Mouse (Mus musculus) limb, embryonic 11.5 days (tissue): ENCODE data around the gene Ap5b1. TPM values are rescaled to one million over a fixed set of nuclear protein-coding genes. Genes with fewer than 3 reads are reported as not detected.

Source experiments
- ATAC-seq: fragments of 200-750 bp; cut with Nextera tagmentation; 2 replicates; pipeline ENCODE4 v1.8.0; 2017; ENCODE audit warnings: low read depth; ENCODE audit not compliant: insufficient number of reproducible peaks, low FRiP score, low TSS enrichment
- DNase-seq: peaks from one replicate; pipeline ENCODE4 v3.0.0-alpha.2; 2015; ENCODE audit warnings: low spot score
- H3K27ac ChIP-seq: fragments of 300-500 bp; sonication (generic); replicated peaks from 2 replicates; pipeline ENCODE4 v1.5.1; 2014; ENCODE audit warnings: low read depth, mild to moderate bottlenecking, low read length
- H3K27me3 ChIP-seq: fragments of 300-500 bp; sonication (generic); 2 replicates; pipeline ENCODE4 v1.6.1; 2014; ENCODE audit warnings: mild to moderate bottlenecking, low read length, mixed read lengths; ENCODE audit not compliant: control insufficient read depth, insufficient read depth
- H3K36me3 ChIP-seq: fragments of 300-500 bp; sonication (generic); 2 replicates; pipeline ENCODE4 v1.6.1; 2014; ENCODE audit warnings: mild to moderate bottlenecking, low read length, moderate library complexity, mixed read lengths; ENCODE audit not compliant: control insufficient read depth, insufficient read depth
- H3K4me1 ChIP-seq: fragments of 300-500 bp; sonication (generic); 2 replicates; pipeline ENCODE4 v1.6.1; 2014; ENCODE audit warnings: low read length, mixed read lengths; ENCODE audit not compliant: control insufficient read depth, insufficient read depth
- H3K4me2 ChIP-seq: fragments of 300-500 bp; sonication (generic); 2 replicates; pipeline ENCODE4 v1.6.1; 2014; ENCODE audit warnings: low read depth, mild to moderate bottlenecking, moderate library complexity; ENCODE audit not compliant: severe bottlenecking
- H3K4me3 ChIP-seq: fragments of 300-500 bp; sonication (generic); 2 replicates; pipeline ENCODE4 v1.5.1; 2014; ENCODE audit warnings: low read depth, low read length
- H3K9ac ChIP-seq: fragments of 300-500 bp; sonication (generic); 2 replicates; pipeline ENCODE4 v1.6.1; 2014; ENCODE audit warnings: mild to moderate bottlenecking, low read length
- H3K9me3 ChIP-seq: fragments of 300-500 bp; sonication (generic); 2 replicates; pipeline ENCODE4 v1.6.1; 2016; ENCODE audit warnings: low read length; ENCODE audit not compliant: control insufficient read depth
- WGBS: fragments of 180-500 bp; shearing (Covaris S2); extraction: QIAGEN DNeasy Blood & Tissue Kit; methylation state at CpG from one replicate; pipeline ENCODE4 v1.1.7; 2014; 5-methylcytosine and 5-hydroxymethylcytosine counted together
- polyA plus RNA-seq: library from polyadenylated mRNA; unstranded; fragments of >200 nt; fragmentation: Nextera tagmentation; extraction: Ambion mirVana; gene quantifications from 2 replicates; pipeline ENCODE4 v1.2.1, GENCODE M21; 2014

Ap5b1 gene
- polyA plus RNA-seq, 1 experiment from 2014 or later: 1.2 TPM

GRCm38 (mm10) chr19:5609171-5609546 lies 41.3 kb downstream of the Ap5b1 start:
- Histone ChIP-seq H3K36me3 (peaks cover 31% of the 10 kb centered on the region), H3K9me3 (no peaks in the 10 kb centered on the region), H3K4me1 (peaks cover 8% of the 10 kb centered on the region; the same call in 1 of the 2 replicates), H3K4me2 (peak overlapping the region; percentile 74), H3K27me3 (no peaks in the 10 kb centered on the region), H3K9ac (peak overlapping the region; percentile 83), H3K4me3 (peak overlapping the region; percentile 65), H3K27ac (no peak overlapping the region)
- ATAC-seq: no peak
- WGBS: 66% methylated on average over 10 of the region's 10 CpGs
- DNase-seq: no peak

GRCm38 (mm10) chr19:5609547-5610404 lies 42.0 kb downstream of the Ap5b1 start, which contains the start of gene Kat5:
Kat5 (minus strand) TSS chr19:5610237.
- Histone ChIP-seq H3K9ac (peak within 1 kb of the TSS; percentile 83), H3K4me2 (peak within 1 kb of the TSS; percentile 74), H3K4me3 (peak within 1 kb of the TSS; percentile 65), H3K4me1 (peaks cover 8% of the 10 kb centered on the region; the same call in 1 of the 2 replicates), H3K36me3 (peaks cover 28% of the 10 kb centered on the region), H3K27ac (peak within 1 kb of the TSS; percentile 87), H3K9me3 (no peaks in the 10 kb centered on the region), H3K27me3 (no peaks in the 10 kb centered on the region)
- ATAC-seq (peak; percentile 85), DNase-seq (peak; percentile 96)
- WGBS: under 1% methylated on average over 53 of the region's 55 CpGs

GRCm38 (mm10) chr19:5611973-5612372 lies 44.1 kb downstream of the Ap5b1 start:
- peaks cover 10% of the 10 kb centered on the region for H3K36me3 ChIP-seq
- ATAC-seq (no peak), DNase-seq (no peak)
- no peaks in the 10 kb centered on the region for H3K27me3 ChIP-seq
- H3K4me2 ChIP-seq: no peak overlapping the region
- WGBS: 69% methylated on average over 1 of the region's 1 CpGs
- H3K4me3 ChIP-seq: no peak overlapping the region
- peaks cover 8% of the 10 kb centered on the region; the same call in 1 of the 2 replicates for H3K4me1 ChIP-seq
- no peak overlapping the region for H3K9ac ChIP-seq
- no peak overlapping the region for H3K27ac ChIP-seq
- no peaks in the 10 kb centered on the region for H3K9me3 ChIP-seq

- Histone ChIP-seq H3K9me3 (no peaks in the 10 kb centered on the region), H3K4me1 (peaks cover 8% of the 10 kb centered on the region; the same call in 1 of the 2 replicates), H3K4me3 (no peak overlapping the region), H3K4me2 (no peak overlapping the region), H3K27ac (no peak overlapping the region), H3K27me3 (no peaks in the 10 kb centered on the region), H3K36me3 (peaks cover 7% of the 10 kb centered on the region), H3K9ac (no peak overlapping the region)
- DNase-seq (no peak), ATAC-seq (no peak)
- WGBS: 83% methylated on average over 3 of the region's 3 CpGs
Observed at GRCm38 (mm10) chr19:5612762-5613411, 45.1 kb downstream of the Ap5b1 start.

- Histone ChIP-seq H3K27ac (no peak overlapping the region), H3K9me3 (no peaks in the 10 kb centered on the region), H3K4me1 (0 out of 2 replicates have a peak, but pooled peaks cover 3% of the 10 kb centered on the region), H3K36me3 (no peaks in the 10 kb centered on the region), H3K9ac (no peak overlapping the region), H3K4me3 (no peak overlapping the region), H3K27me3 (no peaks in the 10 kb centered on the region), H3K4me2 (no peak overlapping the region)
- no peak for ATAC-seq
- 71% methylated on average over 2 of the region's 2 CpGs for WGBS
- DNase-seq: no peak
Observed at GRCm38 (mm10) chr19:5614953-5615352, 47.1 kb downstream of the Ap5b1 start.

GRCm38 (mm10) chr19:5620007-5620406 lies 52.2 kb downstream of the Ap5b1 start:
- 85% methylated on average over 4 of the region's 4 CpGs for WGBS
- H3K4me3 ChIP-seq: no peak overlapping the region
- no peaks in the 10 kb centered on the region for H3K36me3 ChIP-seq
- H3K4me1 ChIP-seq: no peaks in the 10 kb centered on the region
- H3K4me2 ChIP-seq: no peak overlapping the region
- no peak overlapping the region for H3K27ac ChIP-seq
- no peak for ATAC-seq
- H3K9me3 ChIP-seq: no peaks in the 10 kb centered on the region
- H3K9ac ChIP-seq: no peak overlapping the region
- H3K27me3 ChIP-seq: no peaks in the 10 kb centered on the region
- no peak for DNase-seq

Other genes starting within 250 kb of the Ap5b1 start
- gene Catsper1, start 232.3 kb upstream of the Ap5b1 start, polyA plus RNA-seq: not detected in 2 replicates
- 0.64 and 1.2 TPM in 2 replicates for gene Cst6, start 218.5 kb upstream of the Ap5b1 start, polyA plus RNA-seq
- gene Eif1ad, start 201.3 kb upstream of the Ap5b1 start, polyA plus RNA-seq: 78.9 and 89.3 TPM in 2 replicates
- gene Banf1, start 200.9 kb upstream of the Ap5b1 start, polyA plus RNA-seq: 522 and 532 TPM in 2 replicates
- 87.1 and 92.5 TPM in 2 replicates for gene Sart1, start 179.3 kb upstream of the Ap5b1 start, polyA plus RNA-seq
- gene Tsga10ip, start 165.5 kb upstream of the Ap5b1 start, polyA plus RNA-seq: not detected in 2 replicates
- gene Drap1, start 143.0 kb upstream of the Ap5b1 start, polyA plus RNA-seq: 216 and 243 TPM in 2 replicates
- 43.8 and 47.7 TPM in 2 replicates for gene AI837181, start 142.9 kb upstream of the Ap5b1 start, polyA plus RNA-seq
- gene Fosl1, start 120.5 kb upstream of the Ap5b1 start, polyA plus RNA-seq: not detected in 2 replicates
- 7.9 and 9.2 TPM in 2 replicates for gene Ccdc85b, start 110.1 kb upstream of the Ap5b1 start, polyA plus RNA-seq
- gene Fibp, start 107.4 kb upstream of the Ap5b1 start, polyA plus RNA-seq: 113 and 116 TPM in 2 replicates
- gene Ctsw, start 99.5 kb upstream of the Ap5b1 start, polyA plus RNA-seq: 0.72 and 1.0 TPM in 2 replicates
- gene Efemp2, start 94.1 kb upstream of the Ap5b1 start, polyA plus RNA-seq: 100 and 105 TPM in 2 replicates
- 37.0 and 39.7 TPM in 2 replicates for gene Mus81, start 79.6 kb upstream of the Ap5b1 start, polyA plus RNA-seq
- 3,315 and 3,495 TPM in 2 replicates for gene Cfl1, start 77.6 kb upstream of the Ap5b1 start, polyA plus RNA-seq
- 0.35 TPM in 1 of 2 replicates, not detected in the other for gene 1700020D05Rik, start 64.2 kb upstream of the Ap5b1 start, polyA plus RNA-seq
- gene Snx32, start 57.5 kb upstream of the Ap5b1 start, polyA plus RNA-seq: 8.6 and 9.0 TPM in 2 replicates
- gene Ovol1, start 7.4 kb upstream of the Ap5b1 start, polyA plus RNA-seq: 0.74 and 0.79 TPM in 2 replicates
- gene Rnaseh2c, start 33.8 kb downstream of the Ap5b1 start, polyA plus RNA-seq: 173 and 185 TPM in 2 replicates
- 33.6 and 36.6 TPM in 2 replicates for gene Kat5, start 42.2 kb downstream of the Ap5b1 start, polyA plus RNA-seq
- 40.9 and 41.4 TPM in 2 replicates for gene Rela, start 69.5 kb downstream of the Ap5b1 start, polyA plus RNA-seq
- gene Sipa1, start 95.7 kb downstream of the Ap5b1 start, polyA plus RNA-seq: 19.0 and 19.4 TPM in 2 replicates
- 14.9 and 17.4 TPM in 2 replicates for gene Map3k11, start 120.7 kb downstream of the Ap5b1 start, polyA plus RNA-seq
- 29.1 and 32.2 TPM in 2 replicates for gene Pcnx3, start 120.9 kb downstream of the Ap5b1 start, polyA plus RNA-seq
- not detected in 2 replicates for gene Kcnk7, start 136.3 kb downstream of the Ap5b1 start, polyA plus RNA-seq
- gene Ehbp1l1, start 158.3 kb downstream of the Ap5b1 start, polyA plus RNA-seq: 5.8 and 6.1 TPM in 2 replicates
- 147 and 152 TPM in 2 replicates for gene Fam89b, start 161.6 kb downstream of the Ap5b1 start, polyA plus RNA-seq
- gene Ltbp3, start 172.9 kb downstream of the Ap5b1 start, polyA plus RNA-seq: 3.0 and 9.7 TPM in 2 replicates
- 65.8 and 66.6 TPM in 2 replicates for gene Scyl1, start 203.4 kb downstream of the Ap5b1 start, polyA plus RNA-seq